Mouse (Mus musculus): ENCODE results near the gene 4921524J17Rik. TPM values are rescaled to one million over a fixed set of nuclear protein-coding genes. Genes with fewer than 3 reads are reported as not detected.

Gene 4921524J17Rik
- polyA plus RNA-seq, 1 experiment from 2014 or later: 71.5 TPM

- Histone ChIP-seq H3K4me3 (replicated peaks; ENCODE audit: low read length) (no peak overlapping the region), H3K36me3 (ENCODE audit: control insufficient read depth, insufficient read depth) (no peaks in the 10 kb centered on the region), H3K27ac (ENCODE audit: low read length) (no peak overlapping the region), H3K9ac (replicated peaks; ENCODE audit: low read depth, low read length) (peak overlapping the region; percentile 43), H3K27me3 (replicated peaks; ENCODE audit: control insufficient read depth, insufficient read depth, low read length) (no peaks in the 10 kb centered on the region), H3K4me2 (ENCODE audit: low read length) (peak overlapping the region; percentile 31; the same call in 1 of the 2 replicates), H3K4me1 (replicated peaks; ENCODE audit: control insufficient read depth, insufficient read depth, low read length) (peaks cover 13% of the 10 kb centered on the region), H3K9me3 (ENCODE audit: control insufficient read depth, low read length) (no peaks in the 10 kb centered on the region)
- peak; percentile 50; the same call in 1 of the 2 replicates for ATAC-seq
- 19% methylated on average over 14 of the region's 14 CpGs for WGBS
Observed at GRCm38 (mm10) chr8:85452328-85452727, 19.7 kb upstream of the 4921524J17Rik start.

DNA sequence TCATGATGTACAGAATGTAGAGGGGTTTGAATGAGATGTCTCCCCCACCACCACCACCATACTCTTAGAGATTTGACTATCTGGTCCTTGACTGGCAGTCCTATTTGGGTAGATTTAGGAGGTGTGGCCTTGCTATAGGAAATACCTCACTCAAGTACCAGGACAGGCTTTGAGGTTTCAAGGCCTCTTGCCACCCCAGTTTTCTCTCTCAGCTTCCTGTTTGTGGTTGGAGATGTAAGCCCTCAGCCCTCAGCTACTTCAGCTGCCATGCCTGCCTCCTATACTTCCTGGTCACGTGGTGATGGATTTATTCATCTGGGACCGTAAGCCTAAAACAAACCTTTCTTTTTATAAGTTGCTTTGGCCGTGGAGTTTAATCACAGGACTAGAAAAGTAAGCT is 17.7 kb upstream of the 4921524J17Rik start:
- no peak overlapping the region for H3K27ac ChIP-seq (ENCODE audit: low read length)
- peaks cover 13% of the 10 kb centered on the region for H3K4me1 ChIP-seq (replicated peaks; ENCODE audit: control insufficient read depth, insufficient read depth, low read length)
- no peaks in the 10 kb centered on the region for H3K36me3 ChIP-seq (ENCODE audit: control insufficient read depth, insufficient read depth)
- 75% methylated on average over 3 of the region's 3 CpGs for WGBS
- H3K4me2 ChIP-seq (ENCODE audit: low read length): no peak overlapping the region
- H3K27me3 ChIP-seq (replicated peaks; ENCODE audit: control insufficient read depth, insufficient read depth, low read length): no peaks in the 10 kb centered on the region
- no peaks in the 10 kb centered on the region for H3K9me3 ChIP-seq (ENCODE audit: control insufficient read depth, low read length)
- H3K9ac ChIP-seq (replicated peaks; ENCODE audit: low read depth, low read length): no peak overlapping the region
- H3K4me3 ChIP-seq (replicated peaks; ENCODE audit: low read length): no peak overlapping the region
- no peak for ATAC-seq

DNA sequence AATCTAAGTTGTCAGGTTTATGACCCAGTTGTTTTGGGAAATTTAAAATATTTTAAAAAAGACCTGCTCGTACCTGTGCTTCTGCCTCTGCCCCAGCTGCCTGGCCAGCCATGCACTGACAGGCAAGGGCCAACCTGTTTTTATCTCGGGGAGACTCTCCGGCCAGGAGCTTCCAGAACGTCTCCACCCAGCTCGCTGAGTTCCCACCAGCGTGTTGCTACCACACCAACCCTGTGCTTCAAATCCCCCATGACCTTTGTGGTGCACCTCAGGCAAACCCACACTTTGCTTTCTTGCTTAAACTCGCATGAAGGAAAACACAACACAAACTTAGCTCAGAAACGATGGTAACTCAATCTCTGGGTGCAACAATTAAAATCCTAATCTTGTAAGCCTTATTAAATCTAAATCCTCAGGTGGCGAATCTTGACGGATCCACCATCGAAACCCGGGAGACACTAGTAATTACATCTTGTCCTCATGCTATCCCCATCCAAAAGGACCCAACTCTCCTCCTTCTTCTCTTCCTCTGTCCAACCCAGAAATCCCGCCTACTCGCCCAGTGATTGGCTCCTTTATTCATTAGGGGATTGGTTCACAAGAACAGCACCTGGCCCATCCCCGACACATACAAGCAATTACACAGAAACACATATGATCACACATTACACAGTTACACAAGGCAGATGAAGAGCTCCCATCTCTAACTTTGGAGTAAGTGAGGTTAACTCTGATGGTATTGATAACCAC is 13.5 kb upstream of the 4921524J17Rik start:
- no peak overlapping the region for H3K4me2 ChIP-seq (ENCODE audit: low read length)
- H3K27ac ChIP-seq (ENCODE audit: low read length): no peak overlapping the region
- 82% methylated on average over 15 of the region's 15 CpGs for WGBS
- H3K9ac ChIP-seq (replicated peaks; ENCODE audit: low read depth, low read length): no peak overlapping the region
- no peaks in the 10 kb centered on the region for H3K4me1 ChIP-seq (replicated peaks; ENCODE audit: control insufficient read depth, insufficient read depth, low read length)
- H3K27me3 ChIP-seq (replicated peaks; ENCODE audit: control insufficient read depth, insufficient read depth, low read length): no peaks in the 10 kb centered on the region
- no peak overlapping the region for H3K4me3 ChIP-seq (replicated peaks; ENCODE audit: low read length)
- ATAC-seq: no peak
- H3K9me3 ChIP-seq (ENCODE audit: control insufficient read depth, low read length): no peaks in the 10 kb centered on the region
- no peaks in the 10 kb centered on the region for H3K36me3 ChIP-seq (ENCODE audit: control insufficient read depth, insufficient read depth)

- Histone ChIP-seq H3K4me1 (replicated peaks; ENCODE audit: control insufficient read depth, insufficient read depth, low read length) (no peaks in the 10 kb centered on the region), H3K36me3 (ENCODE audit: control insufficient read depth, insufficient read depth) (no peaks in the 10 kb centered on the region), H3K27ac (ENCODE audit: low read length) (no peak overlapping the region), H3K27me3 (replicated peaks; ENCODE audit: control insufficient read depth, insufficient read depth, low read length) (no peaks in the 10 kb centered on the region), H3K4me2 (ENCODE audit: low read length) (no peak overlapping the region), H3K9ac (replicated peaks; ENCODE audit: low read depth, low read length) (no peak overlapping the region), H3K4me3 (replicated peaks; ENCODE audit: low read length) (no peak overlapping the region), H3K9me3 (ENCODE audit: control insufficient read depth, low read length) (no peaks in the 10 kb centered on the region)
- ATAC-seq: no peak
Observed at GRCm38 (mm10) chr8:85444092-85444491, 11.5 kb upstream of the 4921524J17Rik start.

DNA sequence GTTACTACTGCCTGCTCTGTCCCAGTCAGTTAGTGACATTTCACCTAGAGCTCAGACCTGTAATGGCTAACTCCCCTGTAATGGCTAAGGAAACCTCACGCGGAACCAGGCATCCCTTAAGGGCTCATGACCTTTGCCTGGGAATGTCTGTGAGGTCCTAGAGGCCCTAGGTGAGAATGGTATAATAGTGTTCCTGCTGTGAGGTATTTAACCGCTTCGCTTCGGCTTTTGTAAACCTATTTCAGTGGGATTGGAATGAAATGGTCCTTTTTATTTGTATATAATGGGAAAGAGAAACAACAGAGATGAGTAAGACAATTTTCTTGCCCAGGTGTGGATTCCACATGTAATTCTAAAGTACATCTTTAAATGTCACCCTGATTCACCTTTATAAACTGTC is 8.9 kb upstream of the 4921524J17Rik start:
- no peak for ATAC-seq
- Histone ChIP-seq H3K27ac (ENCODE audit: low read length) (no peak overlapping the region), H3K27me3 (replicated peaks; ENCODE audit: control insufficient read depth, insufficient read depth, low read length) (no peaks in the 10 kb centered on the region), H3K9ac (replicated peaks; ENCODE audit: low read depth, low read length) (no peak overlapping the region), H3K4me1 (replicated peaks; ENCODE audit: control insufficient read depth, insufficient read depth, low read length) (no peaks in the 10 kb centered on the region), H3K4me3 (replicated peaks; ENCODE audit: low read length) (no peak overlapping the region), H3K4me2 (ENCODE audit: low read length) (no peak overlapping the region), H3K36me3 (ENCODE audit: control insufficient read depth, insufficient read depth) (no peaks in the 10 kb centered on the region), H3K9me3 (ENCODE audit: control insufficient read depth, low read length) (no peaks in the 10 kb centered on the region)
- WGBS: 27% methylated on average over 5 of the region's 5 CpGs

- H3K36me3 ChIP-seq (ENCODE audit: control insufficient read depth, insufficient read depth): no peaks in the 10 kb centered on the region
- H3K4me2 ChIP-seq (ENCODE audit: low read length): no peak overlapping the region
- ATAC-seq: no peak
- H3K27ac ChIP-seq (ENCODE audit: low read length): no peak overlapping the region
- peaks cover 6% of the 10 kb centered on the region for H3K4me1 ChIP-seq (replicated peaks; ENCODE audit: control insufficient read depth, insufficient read depth, low read length)
- 58% methylated on average over 5 of the region's 5 CpGs for WGBS
- H3K9me3 ChIP-seq (ENCODE audit: control insufficient read depth, low read length): no peaks in the 10 kb centered on the region
- H3K4me3 ChIP-seq (replicated peaks; ENCODE audit: low read length): no peak overlapping the region
- no peaks in the 10 kb centered on the region for H3K27me3 ChIP-seq (replicated peaks; ENCODE audit: control insufficient read depth, insufficient read depth, low read length)
- H3K9ac ChIP-seq (replicated peaks; ENCODE audit: low read depth, low read length): no peak overlapping the region
Observed at GRCm38 (mm10) chr8:85435736-85436135, 3.1 kb upstream of the 4921524J17Rik start.

DNA sequence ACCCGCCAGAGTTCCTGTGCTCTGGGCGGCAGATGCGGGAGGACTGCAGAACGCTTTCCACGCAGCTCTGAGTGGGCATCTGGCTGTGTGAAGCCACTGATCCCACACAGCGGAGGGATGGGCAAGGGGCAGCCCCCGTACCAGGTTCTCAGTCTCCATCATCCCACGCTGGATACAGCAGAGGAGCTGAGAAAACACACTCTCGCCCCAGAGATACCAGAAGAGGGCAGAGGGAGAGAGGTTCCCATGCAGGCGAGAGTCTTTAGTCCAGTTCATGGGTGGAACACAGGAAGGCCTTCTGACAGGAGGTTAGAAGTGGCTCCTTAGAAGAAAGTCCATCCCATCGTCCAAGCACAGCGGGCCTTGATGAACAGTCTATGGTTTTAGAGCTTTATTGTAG is 2.2 kb upstream of the 4921524J17Rik start:
- H3K4me2 ChIP-seq (ENCODE audit: low read length): no peak overlapping the region
- H3K9ac ChIP-seq (replicated peaks; ENCODE audit: low read depth, low read length): no peak overlapping the region
- H3K36me3 ChIP-seq (ENCODE audit: control insufficient read depth, insufficient read depth): no peaks in the 10 kb centered on the region
- no peak overlapping the region for H3K27ac ChIP-seq (ENCODE audit: low read length)
- H3K27me3 ChIP-seq (replicated peaks; ENCODE audit: control insufficient read depth, insufficient read depth, low read length): no peaks in the 10 kb centered on the region
- H3K4me1 ChIP-seq (replicated peaks; ENCODE audit: control insufficient read depth, insufficient read depth, low read length): peaks cover 10% of the 10 kb centered on the region
- H3K9me3 ChIP-seq (ENCODE audit: control insufficient read depth, low read length): no peaks in the 10 kb centered on the region
- no peak overlapping the region for H3K4me3 ChIP-seq (replicated peaks; ENCODE audit: low read length)
- ATAC-seq: no peak
- 70% methylated on average over 12 of the region's 12 CpGs for WGBS

GRCm38 (mm10) chr8:85433017-85433393 is 372 bp upstream of the 4921524J17Rik start:
- H3K9ac ChIP-seq (replicated peaks; ENCODE audit: low read depth, low read length): peak overlapping the region; percentile 42
- peak overlapping the region; percentile 39 for H3K27ac ChIP-seq (ENCODE audit: low read length)
- peak overlapping the region; percentile 45 for H3K4me2 ChIP-seq (ENCODE audit: low read length)
- WGBS: 2% methylated on average over 6 of the region's 6 CpGs
- H3K4me1 ChIP-seq (replicated peaks; ENCODE audit: control insufficient read depth, insufficient read depth, low read length): peaks cover 18% of the 10 kb centered on the region
- H3K36me3 ChIP-seq (ENCODE audit: control insufficient read depth, insufficient read depth): no peaks in the 10 kb centered on the region
- H3K4me3 ChIP-seq (replicated peaks; ENCODE audit: low read length): peak overlapping the region; percentile 87
- peak; percentile 62 for ATAC-seq
- no peaks in the 10 kb centered on the region for H3K9me3 ChIP-seq (ENCODE audit: control insufficient read depth, low read length)
- no peaks in the 10 kb centered on the region for H3K27me3 ChIP-seq (replicated peaks; ENCODE audit: control insufficient read depth, insufficient read depth, low read length)

DNA sequence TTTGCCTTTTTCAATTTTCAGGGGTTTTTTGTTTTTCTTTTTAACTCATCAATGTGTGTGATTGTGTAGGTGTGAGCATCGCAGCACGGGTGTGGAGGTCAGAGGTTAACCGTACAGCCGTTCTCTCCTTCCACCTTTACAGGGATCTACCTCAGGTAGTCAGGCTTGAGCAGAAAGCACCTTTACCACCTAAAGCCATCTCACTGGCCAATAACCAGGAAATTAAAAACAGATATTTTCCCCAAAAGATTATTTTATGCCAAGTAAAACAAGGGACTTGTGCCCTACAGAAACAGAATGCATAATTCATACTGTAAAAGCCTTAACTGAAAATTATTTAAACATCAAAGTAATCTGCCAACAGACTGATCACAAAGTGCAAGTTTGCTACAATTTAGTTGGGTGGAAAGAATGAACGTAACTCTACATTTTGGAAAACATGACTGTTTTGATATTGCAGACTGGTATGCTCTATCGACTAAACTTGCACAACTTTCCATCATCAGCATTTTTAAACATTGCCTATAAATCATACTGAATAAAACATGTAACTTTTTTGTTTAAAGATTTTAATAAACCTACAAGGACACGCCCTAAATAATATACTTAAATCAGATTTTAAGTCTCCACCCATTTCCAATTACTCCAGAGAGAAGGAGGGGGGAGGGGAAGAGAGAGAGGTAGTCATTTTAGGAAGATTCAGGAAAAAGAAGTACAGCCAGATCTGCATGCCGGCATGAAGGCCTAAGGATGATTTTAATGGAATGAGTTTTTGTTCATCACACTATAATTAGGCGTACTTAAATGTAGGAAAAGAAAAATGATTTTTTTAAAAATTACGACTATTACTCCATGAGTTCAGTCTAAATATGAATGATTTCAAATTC is 1.1 kb downstream of the 4921524J17Rik start:
- H3K27ac ChIP-seq (ENCODE audit: low read length): peak overlapping the region; percentile 89

More for the DNA sequence above, 1.1 kb downstream of the 4921524J17Rik start:
- no peaks in the 10 kb centered on the region for H3K27me3 ChIP-seq (replicated peaks; ENCODE audit: control insufficient read depth, insufficient read depth, low read length)
- 17% methylated on average over 10 of the region's 10 CpGs for WGBS
- peak overlapping the region; percentile 87 for H3K4me3 ChIP-seq (replicated peaks; ENCODE audit: low read length)
- peak overlapping the region; percentile 75 for H3K4me2 ChIP-seq (ENCODE audit: low read length)
- peak overlapping the region; percentile 80; the same call in 1 of the 2 replicates for H3K9ac ChIP-seq (replicated peaks; ENCODE audit: low read depth, low read length)
- no peaks in the 10 kb centered on the region for H3K36me3 ChIP-seq (ENCODE audit: control insufficient read depth, insufficient read depth)
- no peak for ATAC-seq
- no peaks in the 10 kb centered on the region for H3K9me3 ChIP-seq (ENCODE audit: control insufficient read depth, low read length)
- H3K4me1 ChIP-seq (replicated peaks; ENCODE audit: control insufficient read depth, insufficient read depth, low read length): peaks cover 23% of the 10 kb centered on the region

Data from forebrain, embryonic 16.5 days (tissue).